Mouse (Mus musculus): ENCODE measurements around the gene Rmdn3. TPM values are rescaled to one million over a fixed set of nuclear protein-coding genes. Genes with fewer than 3 reads are reported as not detected.
A peak's percentile ranks its signal among the peaks of the same experiment; 100 is the strongest.

The Rmdn3 gene
- 10 to 100 TPM; 56.5 to 62.4 TPM for total RNA-seq (2021)

- DNase-seq (ENCODE audit: low spot score in 2 of 2) = peak; percentile 97 to 99
- intact Hi-C loops (cut with DNase I) = loop anchor here (5.0 kb wide), 1 partner anchor 110 kb away; the partner anchor contains the start of gene Knl1
Observed at GRCm38 (mm10) chr2:119156681-119157572, at the start of gene Rmdn3. Rmdn3 (minus strand) TSS chr2:119157034.

- intact Hi-C loops (cut with DNase I) = no loop called here
Observed at GRCm38 (mm10) chr2:119203871-119204460, 47.1 kb upstream of the Rmdn3 start.

GRCm38 (mm10) chr2:119202914-119203453 lies 46.1 kb upstream of the Rmdn3 start:
- intact Hi-C loops (cut with DNase I) = no loop called here

More at GRCm38 (mm10) chr2:119203871-119204460, 47.1 kb upstream of the Rmdn3 start:
- no peak for DNase-seq (ENCODE audit: low spot score in 2 of 2)

GRCm38 (mm10) chr2:119198934-119199333 lies 42.1 kb upstream of the Rmdn3 start:
- DNase-seq (ENCODE audit: low spot score in 2 of 2) = peak in 1 of 2 experiments; percentile 52
- intact Hi-C loops (cut with DNase I) = no loop called here

More at GRCm38 (mm10) chr2:119202914-119203453, 46.1 kb upstream of the Rmdn3 start:
- DNase-seq (ENCODE audit: low spot score in 2 of 2) = no peak

- DNase-seq (ENCODE audit: low spot score in 2 of 2) = no peak
- intact Hi-C loops (cut with DNase I) = no loop called here
Observed at GRCm38 (mm10) chr2:119198049-119198448, 41.2 kb upstream of the Rmdn3 start.

- intact Hi-C loops (cut with DNase I) = no loop called here
Observed at GRCm38 (mm10) chr2:119197493-119197892, 40.7 kb upstream of the Rmdn3 start.

GRCm38 (mm10) chr2:119196316-119197108 lies 39.7 kb upstream of the Rmdn3 start:
- DNase-seq (ENCODE audit: low spot score in 2 of 2) = no peak
- intact Hi-C loops (cut with DNase I) = no loop called here

More at GRCm38 (mm10) chr2:119197493-119197892, 40.7 kb upstream of the Rmdn3 start:
- DNase-seq (ENCODE audit: low spot score in 2 of 2) = no peak

GRCm38 (mm10) chr2:119194140-119194539 lies 37.3 kb upstream of the Rmdn3 start:
- intact Hi-C loops (cut with DNase I) = no loop called here
- no peak for DNase-seq (ENCODE audit: low spot score in 2 of 2)

GRCm38 (mm10) chr2:119190969-119191368 lies 34.1 kb upstream of the Rmdn3 start:
- no peak for DNase-seq (ENCODE audit: low spot score in 2 of 2)
- intact Hi-C loops (cut with DNase I) = no loop called here

GRCm38 (mm10) chr2:119189029-119189710 lies 32.3 kb upstream of the Rmdn3 start:
- intact Hi-C loops (cut with DNase I) = loop anchor here (5.0 kb wide), 1 partner anchor 147 kb away; no protein-coding TSS in a partner anchor
- peak; percentile 78 to 88 for DNase-seq (ENCODE audit: low spot score in 2 of 2)

GRCm38 (mm10) chr2:119182914-119183313 lies 26.1 kb upstream of the Rmdn3 start:
- no peak for DNase-seq (ENCODE audit: low spot score in 2 of 2)
- intact Hi-C loops (cut with DNase I) = no loop called here

- intact Hi-C loops (cut with DNase I) = no loop called here
- no peak for DNase-seq (ENCODE audit: low spot score in 2 of 2)
Observed at GRCm38 (mm10) chr2:119177384-119177939, 20.6 kb upstream of the Rmdn3 start.

GRCm38 (mm10) chr2:119176761-119177160 lies 19.9 kb upstream of the Rmdn3 start:
- intact Hi-C loops (cut with DNase I) = no loop called here
- no peak for DNase-seq (ENCODE audit: low spot score in 2 of 2)

GRCm38 (mm10) chr2:119175614-119176013 lies 18.8 kb upstream of the Rmdn3 start:
- DNase-seq (ENCODE audit: low spot score in 2 of 2) = no peak
- intact Hi-C loops (cut with DNase I) = no loop called here

GRCm38 (mm10) chr2:119174866-119175265 lies 18.0 kb upstream of the Rmdn3 start:
- intact Hi-C loops (cut with DNase I) = no loop called here
- no peak for DNase-seq (ENCODE audit: low spot score in 2 of 2)

GRCm38 (mm10) chr2:119173991-119174651 lies 17.3 kb upstream of the Rmdn3 start, which contains the start of gene Gm14137:
Gm14137 (plus strand) TSS chr2:119174509.
- intact Hi-C loops (cut with DNase I) = no loop called here
- DNase-seq (ENCODE audit: low spot score in 2 of 2) = no peak

- DNase-seq (ENCODE audit: low spot score in 2 of 2) = no peak
- intact Hi-C loops (cut with DNase I) = no loop called here
Observed at GRCm38 (mm10) chr2:119172862-119173576, 16.2 kb upstream of the Rmdn3 start.

- no peak for DNase-seq (ENCODE audit: low spot score in 2 of 2)
- intact Hi-C loops (cut with DNase I) = no loop called here
Observed at GRCm38 (mm10) chr2:119172446-119172845, 15.6 kb upstream of the Rmdn3 start.

Measured in left cerebral cortex, postnatal 25 days (tissue).